Mouse (Mus musculus) left cerebral cortex, adult 8-10 months (tissue): ENCODE results near the gene Pdap1. TPM values are rescaled to one million over a fixed set of nuclear protein-coding genes. Genes with fewer than 3 reads are reported as not detected.
"Not testable (repeated sequence)": the region's sequence is repeated elsewhere in the genome, so short reads cannot be mapped to it uniquely, and the experiment has no call there.

ENCODE experiments used
- DNase-seq, 2 experiments: peaks; one replicate each; pipeline ENCODE4 v3.0.0; 2022; ENCODE audit warnings: low spot score in 2 of 2
- total RNA-seq, 4 experiments: library from RNA; stranded (reverse); gene quantifications; 2 replicates each; pipeline ENCODE4 v1.2.4; 2022

Pdap1 gene
- total RNA-seq, 4 experiments from 2014 or later = 77.5 to 101 (median 86.1) TPM

- DNase-seq = no peak
These were observed 20.7 kb downstream of the Pdap1 start for GRCm38 (mm10) chr5:145119385-145119784.

GRCm38 (mm10) chr5:145118461-145118860 lies 21.6 kb downstream of the Pdap1 start:
- DNase-seq = no peak

- no peak for DNase-seq
These were observed 22.0 kb downstream of the Pdap1 start for GRCm38 (mm10) chr5:145118005-145118404.

- no peak for DNase-seq
These were observed 23.1 kb downstream of the Pdap1 start for GRCm38 (mm10) chr5:145116916-145117315.

GRCm38 (mm10) chr5:145116316-145116715 lies 23.7 kb downstream of the Pdap1 start:
- DNase-seq = no peak

- DNase-seq = no peak
These were observed 24.3 kb downstream of the Pdap1 start for GRCm38 (mm10) chr5:145115736-145116135.

GRCm38 (mm10) chr5:145114606-145115473 lies 25.2 kb downstream of the Pdap1 start:
- DNase-seq = no peak

- no peak for DNase-seq
These were observed 25.9 kb downstream of the Pdap1 start, which contains the start of gene Arpc1b for GRCm38 (mm10) chr5:145114071-145114605. Arpc1b (plus strand) TSS chr5:145114215.

GRCm38 (mm10) chr5:145113416-145113815 lies 26.6 kb downstream of the Pdap1 start:
- DNase-seq = no peak

- DNase-seq = no peak
These were observed 27.5 kb downstream of the Pdap1 start for GRCm38 (mm10) chr5:145112566-145112965.

- DNase-seq = no peak
These were observed 29.6 kb downstream of the Pdap1 start for GRCm38 (mm10) chr5:145110401-145110800.

GRCm38 (mm10) chr5:145105694-145106275 lies 34.3 kb downstream of the Pdap1 start:
- DNase-seq = no peak

GRCm38 (mm10) chr5:145104328-145104727 lies 35.7 kb downstream of the Pdap1 start:
- DNase-seq = no peak

- no peak for DNase-seq
These were observed 37.3 kb downstream of the Pdap1 start for GRCm38 (mm10) chr5:145102706-145103105.

GRCm38 (mm10) chr5:145101451-145101850 lies 38.6 kb downstream of the Pdap1 start:
- not testable (repeated sequence) for DNase-seq

- no peak for DNase-seq
These were observed 39.1 kb downstream of the Pdap1 start for GRCm38 (mm10) chr5:145100960-145101359.

GRCm38 (mm10) chr5:145098340-145098821 lies 41.7 kb downstream of the Pdap1 start:
- DNase-seq = no peak

- no peak for DNase-seq
These were observed 43.8 kb downstream of the Pdap1 start for GRCm38 (mm10) chr5:145096195-145096594.

GRCm38 (mm10) chr5:145089878-145090277 lies 50.2 kb downstream of the Pdap1 start:
- no peak for DNase-seq

GRCm38 (mm10) chr5:145088186-145088585 lies 51.9 kb downstream of the Pdap1 start:
- DNase-seq = no peak

GRCm38 (mm10) chr5:145084822-145085221 lies 55.2 kb downstream of the Pdap1 start:
- no peak for DNase-seq
